Mouse (Mus musculus): ENCODE measurements at regions not wholly inside any gene's neighbourhood (a gene's known extent, or its start where the extent isn't known, plus 50 kb on each side); places are given as distances from the start of the nearest gene placed in this dataset.

DNA sequence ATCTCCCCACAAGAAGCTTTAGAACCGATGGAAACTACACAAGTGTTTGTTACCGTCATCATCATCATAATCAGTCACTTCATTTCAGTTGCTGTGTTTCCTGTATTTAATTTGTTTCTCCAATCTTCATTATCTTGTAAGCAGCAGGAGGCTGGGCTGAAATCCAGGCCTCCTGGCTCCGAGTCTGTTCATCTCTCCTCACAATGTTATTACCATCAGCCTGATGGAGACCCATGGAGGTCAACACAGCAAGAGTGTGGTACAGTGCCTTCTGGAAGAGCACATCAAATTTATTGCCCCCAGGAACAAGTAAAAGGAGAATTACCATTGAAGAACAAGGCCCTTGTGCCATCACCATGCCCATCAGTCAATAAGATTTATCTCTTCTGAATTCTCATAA, 576.3 kb upstream of the Cdh11 start:
- no peak for DNase-seq (ENCODE audit: low spot score in 2 of 2)

DNA sequence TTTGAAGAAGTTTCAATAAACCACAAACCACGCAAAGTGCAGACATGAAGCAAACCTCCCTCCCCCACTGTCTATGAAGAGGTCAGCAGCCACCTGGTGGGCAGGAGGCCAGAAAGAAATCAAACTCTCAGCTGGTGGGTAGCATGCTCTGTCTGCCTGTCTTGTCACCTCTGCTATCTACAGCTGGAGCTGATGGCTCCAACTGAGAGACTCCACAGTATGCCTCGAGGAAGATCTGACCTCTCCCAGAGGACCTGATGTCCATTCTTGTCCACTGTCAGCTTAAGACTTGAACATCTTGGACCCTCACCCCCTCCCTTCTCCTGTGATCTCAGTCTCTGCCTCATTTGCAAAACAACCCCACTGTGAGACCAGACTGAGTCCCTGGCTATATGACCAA, 585.0 kb upstream of the Cdh11 start:
- no peak for DNase-seq (ENCODE audit: low spot score in 2 of 2)

- no peak for DNase-seq (ENCODE audit: low spot score in 2 of 2)
Measured at GRCm38 (mm10) chr8:103373007-103373406, 587.6 kb upstream of the Cdh11 start.

- no peak for DNase-seq (ENCODE audit: low spot score in 2 of 2)
Measured at GRCm38 (mm10) chr8:103374151-103374550, 588.7 kb upstream of the Cdh11 start.

DNA sequence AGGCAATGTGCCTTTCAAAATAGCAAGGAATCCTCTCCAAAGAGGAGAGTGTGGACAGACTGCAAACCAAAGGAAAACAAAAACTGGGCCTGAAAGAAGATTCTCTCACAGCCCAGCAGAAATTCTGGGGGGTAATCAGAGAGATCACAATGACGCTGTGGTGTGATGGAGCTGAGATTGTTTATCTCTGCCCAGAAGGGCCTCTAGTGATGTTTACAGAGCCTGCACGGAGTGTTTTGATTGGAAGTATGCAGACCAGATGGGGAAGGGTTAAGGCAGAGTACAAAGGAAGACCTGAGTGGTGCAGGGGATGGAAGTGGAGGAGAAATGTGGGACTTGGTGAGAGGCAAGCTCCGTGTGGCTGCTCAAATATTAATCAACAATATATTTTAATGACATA, 593.1 kb upstream of the Cdh11 start:
- no peak for DNase-seq (ENCODE audit: low spot score in 2 of 2)

GRCm38 (mm10) chr8:103381575-103381974, 596.1 kb upstream of the Cdh11 start:
- DNase-seq (ENCODE audit: low spot score in 2 of 2): no peak

GRCm38 (mm10) chr8:103391359-103391758, 605.9 kb upstream of the Cdh11 start:
- DNase-seq (ENCODE audit: low spot score in 2 of 2): no peak

DNA sequence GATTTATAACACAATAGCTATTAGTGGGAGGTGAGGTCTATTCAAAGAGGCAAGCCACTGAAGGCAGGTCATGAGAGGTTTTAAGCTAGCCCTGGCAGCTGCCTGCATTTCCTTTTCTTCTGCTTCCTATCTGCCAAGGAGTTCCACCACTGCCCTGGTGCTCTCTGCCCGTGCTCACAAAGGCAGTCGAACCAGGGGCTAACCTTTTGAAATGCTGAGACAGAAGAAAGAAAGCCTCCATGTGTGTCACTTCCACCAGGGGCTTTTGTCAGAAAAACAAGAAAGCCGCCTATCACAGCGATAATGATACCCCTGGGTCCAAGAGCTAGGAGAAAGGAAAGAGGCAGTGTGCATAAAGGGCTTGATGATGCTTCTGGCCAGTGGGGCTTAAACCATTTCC, 609.9 kb upstream of the Cdh11 start:
- DNase-seq (ENCODE audit: low spot score in 2 of 2): no peak

GRCm38 (mm10) chr8:103398179-103398578, 612.7 kb upstream of the Cdh11 start:
- DNase-seq (ENCODE audit: low spot score in 2 of 2): no peak

- DNase-seq (ENCODE audit: low spot score in 2 of 2): no peak
Measured at GRCm38 (mm10) chr8:103399466-103399865, 614.0 kb upstream of the Cdh11 start.

GRCm38 (mm10) chr8:103400143-103400542, 614.7 kb upstream of the Cdh11 start:
- DNase-seq (ENCODE audit: low spot score in 2 of 2): peak in 1 of 2 experiments; percentile 25

DNA sequence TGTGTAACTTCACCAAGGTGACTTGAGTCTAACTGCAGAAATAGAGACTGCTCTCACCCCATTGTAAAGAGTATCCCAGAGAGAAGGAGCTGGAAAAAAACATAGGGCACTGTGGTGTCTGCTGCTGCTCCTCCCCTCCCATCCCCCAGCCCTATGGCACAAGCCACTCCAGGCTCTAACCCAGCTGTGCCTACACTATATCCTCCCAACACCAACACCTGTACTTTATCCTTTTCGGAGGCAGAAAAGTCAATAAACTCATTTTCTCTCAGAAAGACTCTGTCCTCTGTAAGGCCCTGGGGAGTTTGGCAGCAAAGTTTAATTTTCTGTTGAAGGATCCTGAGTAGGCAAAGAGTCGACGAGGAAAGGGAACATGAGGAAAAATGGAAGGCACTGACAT, 617.3 kb upstream of the Cdh11 start:
- no peak for DNase-seq (ENCODE audit: low spot score in 2 of 2)

DNA sequence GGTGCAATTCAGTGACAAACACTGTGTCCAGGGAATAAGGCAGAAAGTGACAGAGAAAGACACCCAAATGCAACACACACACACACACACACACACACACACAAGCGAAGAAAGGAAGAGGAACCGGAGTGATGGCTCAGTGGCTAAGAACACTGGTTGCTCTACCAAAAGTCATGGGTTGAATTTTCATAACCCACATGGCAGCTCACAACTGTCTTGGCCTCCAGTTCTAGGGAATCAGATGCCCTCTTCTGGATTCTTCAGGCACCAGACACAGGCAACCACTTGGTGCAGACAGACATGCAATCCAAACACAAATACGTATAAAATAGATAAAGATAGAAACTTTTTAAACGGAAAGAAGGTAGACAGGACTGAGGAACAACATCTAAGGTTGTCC, 618.4 kb upstream of the Cdh11 start:
- DNase-seq (ENCODE audit: low spot score in 2 of 2): no peak

DNA sequence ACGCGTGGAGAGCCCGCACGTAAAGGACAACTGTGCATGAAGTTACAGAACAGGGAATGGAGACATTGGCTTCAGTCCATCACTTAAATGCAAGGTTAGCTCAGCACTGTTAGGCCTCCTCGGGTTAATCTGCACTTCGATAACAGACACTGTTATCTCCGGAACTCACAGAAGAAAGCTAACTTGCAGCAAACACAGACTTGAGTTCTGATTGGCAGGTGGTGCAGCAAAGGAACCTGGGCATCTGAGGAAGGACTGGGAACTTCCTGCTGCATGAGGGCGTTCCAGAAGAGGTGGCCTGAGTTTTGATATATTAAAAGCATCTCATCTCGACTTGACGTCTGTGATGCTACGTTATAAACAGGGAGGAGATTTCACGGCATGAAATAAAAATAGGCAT, 620.3 kb upstream of the Cdh11 start:
- DNase-seq (ENCODE audit: low spot score in 2 of 2): no peak

- DNase-seq (ENCODE audit: low spot score in 2 of 2): no peak
Measured at GRCm38 (mm10) chr8:103406921-103407320, 621.5 kb upstream of the Cdh11 start.

DNA sequence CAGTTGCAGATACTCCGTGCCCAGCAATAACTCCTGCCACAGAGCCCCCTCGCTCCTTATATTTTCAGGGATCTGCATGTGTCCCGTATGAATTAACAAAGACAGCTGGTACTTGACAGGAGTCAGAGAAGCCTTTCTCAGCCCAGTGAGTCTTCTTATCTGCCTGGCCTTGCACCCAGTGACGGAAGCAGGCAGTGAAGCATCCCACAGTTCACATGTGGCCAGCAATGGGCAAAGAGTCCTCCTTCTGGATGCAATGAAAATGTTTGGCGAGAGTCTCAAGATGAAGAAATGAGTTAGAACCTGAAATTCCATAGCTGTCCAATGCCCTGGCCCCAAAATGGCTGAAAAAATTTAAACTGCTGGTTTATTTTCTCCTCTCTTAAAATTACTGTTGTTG, 622.2 kb upstream of the Cdh11 start:
- DNase-seq (ENCODE audit: low spot score in 2 of 2): no peak

DNA sequence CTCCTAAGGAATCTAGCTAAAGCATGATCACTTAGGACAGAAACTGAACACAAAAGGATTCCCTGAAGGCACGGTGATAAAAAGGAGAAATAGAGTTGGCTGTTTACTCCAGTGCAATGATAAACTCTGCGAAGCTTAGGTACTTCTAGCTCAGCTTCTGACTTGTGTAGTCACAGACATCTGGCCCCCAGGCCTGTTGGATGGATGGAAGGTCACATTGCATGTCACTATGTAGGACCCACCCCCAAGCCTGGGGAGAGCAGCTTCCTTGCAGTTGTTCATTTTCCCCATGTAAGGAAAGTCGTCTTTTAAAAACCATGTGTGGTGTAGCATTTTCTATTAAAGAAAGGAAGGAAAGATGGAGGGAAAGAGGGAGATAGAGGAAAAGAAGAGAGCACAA, 623.0 kb upstream of the Cdh11 start:
- no peak for DNase-seq (ENCODE audit: low spot score in 2 of 2)

DNA sequence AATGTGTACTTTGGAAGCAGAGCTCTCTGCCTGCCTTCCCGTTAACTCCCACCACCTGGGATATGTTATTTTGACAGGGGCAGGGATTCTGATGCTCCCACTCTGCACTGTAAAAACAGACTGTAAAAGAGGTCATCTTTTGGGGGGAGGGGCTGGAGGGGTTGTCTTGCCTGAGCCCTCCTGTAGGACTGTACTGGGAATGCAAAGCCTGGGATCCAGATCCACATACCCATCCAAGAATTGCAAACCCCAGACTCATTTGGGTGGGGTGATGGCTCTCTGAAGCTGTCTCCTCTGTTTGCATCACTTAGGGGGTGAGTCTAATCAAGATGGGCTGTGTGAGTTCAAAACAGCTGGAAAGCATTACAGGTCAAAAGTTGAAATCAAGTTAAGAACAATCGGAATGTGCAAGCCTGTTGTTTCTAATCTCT, 623.7 kb upstream of the Cdh11 start:
- DNase-seq (ENCODE audit: low spot score in 2 of 2): no peak

DNA sequence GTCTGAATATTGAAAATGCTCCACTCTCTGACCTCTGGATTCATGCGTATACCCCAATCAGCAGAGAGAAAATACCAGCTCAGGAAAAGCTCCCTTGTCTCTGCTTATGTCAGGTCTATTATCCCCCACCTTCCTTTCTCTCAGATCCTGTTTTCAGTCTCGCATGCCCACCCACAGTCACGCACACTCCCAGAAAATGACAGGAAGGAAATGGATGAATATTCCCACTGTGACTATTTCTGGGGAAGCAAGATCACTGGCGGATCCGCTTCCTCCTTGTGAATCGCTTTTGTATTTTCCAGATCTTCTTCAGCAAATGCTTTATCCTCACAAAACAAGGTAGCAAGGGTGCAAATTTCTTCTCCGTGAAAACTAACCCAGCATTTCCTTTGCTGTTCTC, 627.3 kb upstream of the Cdh11 start:
- DNase-seq (ENCODE audit: low spot score in 2 of 2): peak in 1 of 2 experiments; percentile 15

DNA sequence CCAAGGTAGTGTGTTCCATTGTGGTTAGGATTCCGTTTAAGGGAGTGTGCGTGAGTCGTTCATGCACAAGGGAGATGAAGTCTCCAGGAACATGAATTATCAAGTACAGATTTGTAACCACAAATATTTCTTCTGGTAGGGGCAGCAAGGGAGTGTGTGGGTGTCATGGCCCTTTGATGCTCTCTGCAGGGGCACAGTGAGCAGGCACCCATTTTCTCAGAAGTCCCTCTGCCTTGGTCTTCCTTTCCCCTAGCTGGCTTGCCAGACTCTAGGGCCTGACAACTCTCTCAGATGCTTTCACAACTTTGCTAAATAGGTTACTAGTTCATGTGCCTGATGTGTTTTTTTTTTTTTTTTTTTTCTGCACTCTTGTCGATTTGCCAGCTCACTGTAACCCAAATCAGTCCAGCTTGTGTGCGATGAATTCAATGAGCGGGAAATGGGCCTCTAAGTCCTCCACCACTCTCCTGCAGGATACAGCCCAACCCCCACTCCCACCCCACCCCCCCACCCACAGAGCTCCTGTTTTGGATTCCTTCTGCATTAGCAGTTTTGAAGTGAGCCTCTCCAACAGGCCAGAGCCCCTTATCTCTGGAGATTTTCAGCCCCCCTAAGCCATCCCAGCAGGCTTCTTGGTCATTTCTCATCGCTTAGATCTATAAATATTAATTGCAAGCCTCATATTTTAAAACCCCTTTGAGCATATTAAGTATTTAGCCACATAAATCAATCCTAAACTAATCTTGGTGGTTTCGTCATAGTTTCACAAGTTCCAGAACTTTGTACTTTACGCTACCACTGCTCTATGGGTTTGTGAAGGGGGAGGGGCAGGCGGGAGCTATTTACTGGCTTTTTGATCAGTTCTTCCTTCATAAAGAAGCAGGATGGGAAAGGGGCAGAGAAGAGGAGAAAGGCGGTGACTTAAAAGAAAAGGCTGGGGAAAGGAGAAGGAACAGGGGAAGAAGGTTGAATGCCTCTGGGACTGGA, 628.4 kb upstream of the Cdh11 start:
- no peak for DNase-seq (ENCODE audit: low spot score in 2 of 2)

DNA sequence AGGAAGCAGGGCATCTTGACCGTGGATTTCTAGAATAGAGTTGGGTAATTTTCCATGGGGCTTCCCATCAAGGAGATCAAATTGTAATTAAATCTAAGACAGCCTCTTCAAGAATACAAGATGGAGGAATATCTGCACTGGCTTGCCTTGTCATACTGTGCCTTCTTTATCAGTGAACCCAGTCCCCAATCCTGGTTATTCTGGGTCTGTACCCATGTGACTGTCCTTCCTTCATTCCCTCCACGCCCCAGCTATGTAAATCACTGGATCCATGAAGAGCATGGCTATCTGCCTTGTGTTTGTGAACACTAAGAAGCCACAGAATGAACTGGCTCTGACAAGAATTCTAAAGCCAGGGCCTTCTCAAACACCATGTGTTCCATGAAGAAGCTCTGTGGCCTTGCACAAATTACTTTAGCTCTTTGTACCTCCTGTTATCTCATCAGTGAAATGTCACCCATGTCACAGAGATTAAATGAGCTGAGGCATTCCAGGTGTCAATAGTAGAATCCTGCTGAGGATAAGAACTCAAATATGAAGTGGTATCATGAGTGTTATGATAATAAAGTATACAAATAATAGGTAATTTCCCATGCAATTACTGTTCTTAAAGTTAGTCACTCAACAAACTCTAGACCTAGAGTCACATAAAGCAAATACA, 637.0 kb upstream of the Cdh11 start:
- no peak for DNase-seq (ENCODE audit: low spot score in 2 of 2)

- no peak for DNase-seq (ENCODE audit: low spot score in 2 of 2)
Measured at GRCm38 (mm10) chr8:103425967-103426366, 640.5 kb upstream of the Cdh11 start.

DNA sequence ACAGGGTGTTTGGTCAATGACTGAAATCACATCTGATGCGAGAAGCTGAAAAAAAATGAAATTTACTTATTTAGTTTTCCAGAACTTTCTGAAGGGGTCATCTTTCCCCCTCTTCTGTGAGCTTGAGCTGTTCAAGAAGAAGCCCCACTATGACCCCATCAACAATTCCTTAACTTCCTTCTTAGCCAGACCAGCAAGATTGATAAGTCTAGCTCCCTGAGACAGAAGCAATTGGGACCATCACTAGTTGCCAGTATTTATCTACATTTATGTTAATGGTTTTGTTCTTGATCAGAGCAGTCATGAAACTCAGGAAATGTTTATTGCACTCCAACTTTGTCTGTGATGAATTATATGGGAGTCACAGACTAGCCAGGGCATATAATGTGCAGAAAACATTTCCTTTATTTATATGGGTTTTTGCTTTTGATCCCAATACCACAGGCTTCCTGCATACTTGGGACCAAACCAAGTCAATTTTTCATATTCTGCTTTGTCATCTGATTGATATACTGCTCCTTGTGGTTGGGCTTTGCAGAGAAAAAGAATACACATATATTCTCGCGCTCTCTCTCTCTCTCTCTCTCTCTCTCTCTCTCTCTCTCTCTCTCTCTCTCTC, 645.5 kb upstream of the Cdh11 start:
- no peak for DNase-seq (ENCODE audit: low spot score in 2 of 2)
